Mouse (Mus musculus): ENCODE results near the gene Ankrd23. TPM values are rescaled to one million over a fixed set of nuclear protein-coding genes. Genes with fewer than 3 reads are reported as not detected.

The Ankrd23 gene
- 10 to 100 TPM; 22.1 to 24.8 TPM for polyA plus RNA-seq (2017; shearing (Covaris generic))

DNA sequence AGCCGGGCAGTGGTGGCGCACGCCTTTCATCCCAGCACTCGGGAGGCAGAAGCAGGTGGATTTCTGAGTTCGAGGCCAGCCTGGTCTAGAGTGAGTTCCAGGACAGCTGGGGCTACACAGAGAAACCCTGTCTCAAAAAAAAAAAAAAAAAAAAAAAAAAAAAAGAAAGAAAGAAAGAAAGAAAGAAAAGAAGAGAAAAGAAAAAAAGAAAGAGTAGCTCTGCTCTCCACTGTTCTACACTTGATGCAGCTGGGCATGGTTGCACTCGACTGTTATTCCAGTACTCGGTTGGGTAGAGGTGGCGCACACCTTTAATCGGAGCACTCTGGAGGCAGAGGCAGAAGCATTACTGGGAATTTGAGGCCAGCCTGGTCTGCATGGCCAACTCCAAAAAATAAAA is at the start of gene Ankrd23:
Gene Ankrd23, minus strand, starts transcription at position 101 of the 400 bp plus-strand sequence.

DNA sequence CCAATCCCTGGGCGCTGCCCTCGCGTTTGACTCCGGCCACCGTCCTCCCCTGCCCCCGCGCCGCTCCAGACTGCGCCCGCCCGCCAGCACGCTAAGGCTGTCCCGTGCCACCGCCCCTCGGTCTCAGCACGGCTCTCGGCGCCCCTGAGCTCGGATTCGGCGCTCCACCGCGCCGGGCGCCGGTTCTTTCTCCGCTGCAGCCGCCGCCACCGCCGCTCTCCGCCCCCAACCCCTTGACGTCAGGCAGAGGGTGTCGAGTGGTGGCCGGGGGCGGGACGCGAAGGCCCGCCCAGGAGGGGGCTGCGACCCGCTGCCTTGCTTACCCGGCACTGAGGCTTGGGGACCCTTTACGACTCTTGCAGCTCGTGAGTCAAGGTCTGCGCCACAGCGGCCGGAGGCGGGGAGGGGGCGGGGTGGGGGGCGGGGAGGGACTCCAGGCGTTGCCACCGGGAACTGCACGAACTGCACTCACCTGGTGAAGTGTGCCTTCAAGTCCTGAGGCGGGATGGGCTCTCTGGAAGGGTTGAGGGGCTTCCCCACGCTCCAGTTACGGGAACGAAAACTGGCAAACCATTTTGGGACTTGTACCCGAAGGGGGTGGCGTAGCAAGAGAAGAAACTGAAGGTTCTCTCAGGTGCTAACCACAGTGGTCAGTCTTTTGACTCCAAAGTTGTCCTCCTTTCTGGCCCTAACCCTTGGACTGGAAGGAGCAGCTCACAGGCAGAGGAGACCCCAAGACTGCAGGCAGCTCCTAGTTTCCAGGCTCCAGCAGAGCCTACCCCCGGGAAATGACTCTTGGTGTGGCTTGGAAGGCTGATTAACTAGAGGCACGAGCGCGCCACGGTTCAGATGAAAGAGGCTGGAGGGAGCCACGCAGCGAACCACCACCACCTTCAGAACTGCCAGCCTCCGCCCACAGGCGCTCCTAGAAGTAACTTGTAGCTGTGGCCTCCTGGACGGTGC is 21.6 kb upstream of the Ankrd23 start, which contains the start of gene Sema4c:
Gene Sema4c, minus strand, starts transcription at position 319 of the 963 bp plus-strand sequence.

DNA sequence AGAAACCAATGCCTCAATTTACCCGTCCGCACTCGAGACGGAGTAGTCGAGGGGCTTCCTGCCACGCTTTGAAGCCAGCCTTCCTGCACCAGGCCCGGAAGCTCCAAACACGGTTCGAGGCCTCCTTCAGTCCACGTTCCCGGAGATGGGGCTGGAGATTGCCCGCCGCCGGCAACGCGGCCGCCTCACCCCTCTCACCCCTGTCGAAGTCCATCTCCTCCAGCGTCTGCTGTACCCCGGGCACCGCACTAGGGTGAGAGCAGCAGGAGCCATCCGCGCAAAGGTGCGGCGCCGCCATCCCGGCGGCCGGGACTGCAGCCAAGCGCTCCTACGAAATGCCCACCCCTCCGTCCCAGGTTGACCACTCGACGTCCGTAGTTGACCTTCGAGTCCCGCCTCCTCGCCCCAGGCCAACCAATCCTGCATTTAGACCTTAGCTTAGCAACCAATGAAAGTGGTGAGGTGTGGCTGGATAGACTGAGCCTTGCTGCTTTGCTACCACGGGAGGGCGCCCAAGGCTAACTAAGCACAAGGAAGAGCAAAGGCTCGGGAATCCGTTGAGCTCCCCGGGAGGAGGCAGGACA is 10.3 kb upstream of the Ankrd23 start, which contains the start of gene Ankrd39:
Gene Ankrd39, minus strand, starts transcription at position 558 of the 584 bp plus-strand sequence.

DNA sequence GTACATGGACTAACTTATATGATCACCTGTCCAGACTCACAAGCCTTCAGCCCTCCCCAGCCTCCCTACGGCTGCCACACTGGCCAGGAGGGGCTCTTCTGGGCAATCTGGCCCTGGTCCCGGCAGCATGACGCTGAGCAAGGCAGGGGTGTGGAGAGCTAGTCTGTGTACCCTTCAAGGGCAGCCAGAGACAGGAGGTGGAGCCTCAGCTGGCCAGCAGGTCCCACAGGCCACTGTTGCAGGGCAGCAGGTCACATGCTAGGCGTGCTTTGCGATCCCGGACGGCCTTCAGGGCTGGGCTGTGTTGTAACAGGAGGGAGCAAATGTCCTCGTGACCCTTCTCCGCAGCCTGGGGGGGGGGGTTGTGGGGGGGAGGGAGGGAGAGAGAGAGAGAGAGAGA is 2.5 kb upstream of the Ankrd23 start, which contains the start of gene Gm42417:
Gene Gm42417, minus strand, starts transcription at position 244 of the 400 bp plus-strand sequence.

DNA sequence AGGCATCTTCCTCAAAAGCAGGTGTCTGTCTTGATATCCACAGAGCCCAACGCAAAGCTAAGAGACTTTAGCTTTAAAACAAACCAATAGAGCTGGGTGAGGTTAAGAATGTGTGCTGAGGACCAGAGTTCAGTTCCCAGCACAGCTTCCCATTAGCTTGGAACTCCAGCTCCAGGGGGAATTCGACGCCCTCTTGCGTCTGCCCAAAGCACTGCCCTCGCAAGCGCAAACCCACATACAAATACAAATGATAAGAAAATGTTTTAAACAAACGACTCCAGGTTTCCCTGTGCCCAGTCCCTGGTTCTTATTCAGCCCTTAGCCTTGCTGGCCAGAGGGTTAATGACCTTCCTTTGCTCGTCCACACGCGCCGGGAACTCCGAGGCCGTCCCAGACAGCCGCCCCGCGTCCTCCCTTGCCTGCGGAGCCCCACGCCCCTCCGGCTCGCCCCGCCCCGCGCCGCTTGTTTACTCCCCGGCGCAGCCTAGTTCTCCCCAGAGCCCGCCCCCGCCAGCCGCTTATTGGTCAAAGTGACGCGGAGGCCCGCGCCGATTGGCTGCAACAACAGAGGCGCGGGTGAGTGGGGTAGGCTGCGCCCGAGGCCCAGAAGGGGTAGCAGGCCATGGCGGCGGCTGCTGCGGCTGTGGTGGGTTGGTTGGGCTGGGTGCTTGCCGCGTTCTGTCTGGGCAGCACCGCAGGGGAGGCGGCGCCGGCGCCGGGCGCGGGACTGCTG is 25.2 kb downstream of the Ankrd23 start, which contains the start of gene Cnnm3:
Gene Cnnm3, plus strand, starts transcription at position 579 of the 733 bp plus-strand sequence.

Other genes starting within 250 kb of the Ankrd23 start
- gene Arid5a, start 229.2 kb downstream of the Ankrd23 start, polyA plus RNA-seq (2017; shearing (Covaris generic)) = 100 to 1,000 TPM; 103 to 111 TPM
- gene Kansl3, start 167.7 kb downstream of the Ankrd23 start, polyA plus RNA-seq (2017; shearing (Covaris generic)) = 10 to 100 TPM; 42.3 to 44.1 TPM
- under 1 TPM; 0.58 to 0.60 TPM for gene Fer1l5, start 164.6 kb downstream of the Ankrd23 start, polyA plus RNA-seq (2017; shearing (Covaris generic))
- gene Lman2l, start 91.6 kb downstream of the Ankrd23 start, polyA plus RNA-seq (2017; shearing (Covaris generic)) = 10 to 100 TPM; 12.5 to 19.3 TPM
- gene Cnnm4, start 65.3 kb downstream of the Ankrd23 start, polyA plus RNA-seq (2017; shearing (Covaris generic)) = 1 to 10 TPM; 2.0 to 2.2 TPM
- gene Cnnm3, start 25.0 kb downstream of the Ankrd23 start, polyA plus RNA-seq (2017; shearing (Covaris generic)) = 10 to 100 TPM; 17.1 to 34.6 TPM
- gene Gm42417, start 2.5 kb upstream of the Ankrd23 start, polyA plus RNA-seq (2017; shearing (Covaris generic)) = 1 to 10 TPM in 1 of 2 experiments, not detected in 1; 1.0 TPM
- 10 to 100 TPM; 25.1 to 30.1 TPM for gene Ankrd39, start 10.6 kb upstream of the Ankrd23 start, polyA plus RNA-seq (2017; shearing (Covaris generic))
- gene Sema4c, start 21.5 kb upstream of the Ankrd23 start, polyA plus RNA-seq (2017; shearing (Covaris generic)) = under 1 TPM; 0.35 to 0.98 TPM
- under 1 TPM in 1 of 2 experiments, not detected in 1; 0.26 TPM for gene Fam178b, start 146.3 kb upstream of the Ankrd23 start, polyA plus RNA-seq (2017; shearing (Covaris generic))
- 100 to 1,000 TPM; 581 to 642 TPM for gene Cox5b, start 154.6 kb upstream of the Ankrd23 start, polyA plus RNA-seq (2017; shearing (Covaris generic))
- gene 4933424G06Rik, start 173.3 kb upstream of the Ankrd23 start, polyA plus RNA-seq (2017; shearing (Covaris generic)) = under 1 TPM in 1 of 2 experiments, not detected in 1; 0.28 TPM
- 10 to 100 TPM; 50.1 to 58.2 TPM for gene Actr1b, start 177.5 kb upstream of the Ankrd23 start, polyA plus RNA-seq (2017; shearing (Covaris generic))
- 100 to 1,000 TPM; 207 to 227 TPM for gene Zap70, start 224.9 kb upstream of the Ankrd23 start, polyA plus RNA-seq (2017; shearing (Covaris generic))

Data from activated CD4-positive, CD25-positive, alpha-beta regulatory T cell (primary cell).